Comparison of ENCODE assay signal across 7 mouse cellular contexts in the genomic region with DNA sequence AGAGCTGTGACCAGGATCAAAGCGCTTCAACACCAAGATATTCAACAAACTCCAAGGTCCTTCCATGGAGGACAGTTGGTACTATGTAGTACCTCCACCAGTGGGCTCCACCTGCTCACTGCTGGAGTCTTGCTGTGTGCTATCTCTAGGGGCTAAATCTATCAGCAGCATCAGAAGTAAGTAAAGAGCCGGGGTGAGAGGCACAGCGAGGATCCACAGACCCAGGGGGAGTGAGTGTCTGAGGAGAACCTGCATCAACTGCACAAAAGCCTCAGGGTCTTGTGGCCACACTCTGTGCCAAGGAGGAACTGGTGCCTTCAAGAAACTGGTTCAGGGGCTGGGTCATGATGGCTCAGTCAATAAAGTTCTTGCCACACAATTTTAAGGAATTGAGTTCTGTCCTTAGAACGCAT. TPM values are rescaled to one million over a fixed set of nuclear protein-coding genes. Genes with fewer than 3 reads are reported as not detected.
DNase-seq lines count a peak whose midpoint lies in the region; ATAC-seq and TF ChIP-seq lines count a peak whose summit lies in the region.

No protein-coding gene starts in this region.

- H3K79me2 ChIP-seq in MEL (ENCODE audit: control insufficient read depth, insufficient read depth, low read length, poor library complexity), result no peaks in the 10 kb centered on the region

- TF ChIP-seq EP300 in MEL (IDR thresholded peaks at IDR 0.05; ENCODE audit: low read depth in 1 of 2, low read length in 2 of 2), result no peak
- no peak for TF ChIP-seq EP300 in lung, postnatal 0 days (IDR thresholded peaks at IDR 0.05)

- no peak overlapping the region for H3K27ac ChIP-seq in left cerebral cortex, adult 2 months
- H3K27ac ChIP-seq in MEL (ENCODE audit: control insufficient read depth, low read depth, low read length), result no peak overlapping the region
- no peak overlapping the region for H3K27ac ChIP-seq in bone marrow, adult 2 months (ENCODE audit: control insufficient read depth, insufficient read depth, low read depth, low read length, poor library complexity)
- H3K27ac ChIP-seq in lung, postnatal 0 days (ENCODE audit: low read length), result peak overlapping the region; percentile 81; the same call in 1 of the 2 replicates
- no peak overlapping the region for H3K27ac ChIP-seq in forebrain, embryonic 12.5 days

- no peaks in the 10 kb centered on the region for H3K4me1 ChIP-seq in MEL (ENCODE audit: control insufficient read depth in 1 of 2, insufficient read depth in 2 of 2, low read length in 2 of 2)
- H3K4me1 ChIP-seq in bone marrow, adult 2 months (ENCODE audit: control insufficient read depth, insufficient read depth, low read length), result no peaks in the 10 kb centered on the region
- peaks cover 31% of the 10 kb centered on the region for H3K4me1 ChIP-seq in lung, postnatal 0 days (ENCODE audit: insufficient read depth, low read depth, low read length)
- peaks cover 17% of the 10 kb centered on the region for H3K4me1 ChIP-seq in forebrain, embryonic 12.5 days

- H3K9ac ChIP-seq in MEL (ENCODE audit: control insufficient read depth, low read depth, low read length, poor library complexity, severe bottlenecking), result no peak overlapping the region
- no peak overlapping the region for H3K9ac ChIP-seq in lung, postnatal 0 days (replicated peaks; ENCODE audit: low read depth)
- H3K9ac ChIP-seq in forebrain, embryonic 12.5 days, result no peak overlapping the region

- no peak for TF ChIP-seq POLR2A in MEL (IDR thresholded peaks at IDR 0.05; ENCODE audit: control insufficient read depth in 1 of 2, insufficient read depth in 1 of 2, low read depth in 1 of 2, low read length in 2 of 2, poor library complexity in 1 of 2)
- no peak for TF ChIP-seq POLR2A in bone marrow, adult 2 months (IDR thresholded peaks at IDR 0.05; ENCODE audit: borderline replicate concordance, control insufficient read depth, low read depth, low read length)

- H3K4me3 ChIP-seq in left cerebral cortex, adult 2 months, result no peak overlapping the region
- no peak overlapping the region for H3K4me3 ChIP-seq in MEL (ENCODE audit: control insufficient read depth in 1 of 2, insufficient read depth in 1 of 2, low read depth in 2 of 2, low read length in 2 of 2)
- H3K4me3 ChIP-seq in bone marrow, adult 2 months (replicated peaks; ENCODE audit: control insufficient read depth, low read depth, low read length), result no peak overlapping the region
- H3K4me3 ChIP-seq in lung, postnatal 0 days (ENCODE audit: low read depth, low read length), result no peak overlapping the region
- H3K4me3 ChIP-seq in forebrain, embryonic 12.5 days (replicated peaks), result no peak overlapping the region

- WGBS in bone marrow, adult 2 months, result 64% methylated on average over 4 of the region's 4 CpGs
- WGBS in lung, postnatal 0 days, result 67% methylated on average over 4 of the region's 4 CpGs
- WGBS in forebrain, embryonic 12.5 days, result 80% methylated on average over 4 of the region's 4 CpGs

- no peaks in the 10 kb centered on the region for H3K36me3 ChIP-seq in MEL (ENCODE audit: control insufficient read depth in 1 of 2, insufficient read depth in 2 of 2, low read length in 2 of 2)
- H3K36me3 ChIP-seq in lung, postnatal 0 days (ENCODE audit: insufficient read depth, low read length), result no peaks in the 10 kb centered on the region
- H3K36me3 ChIP-seq in forebrain, embryonic 12.5 days (replicated peaks), result no peaks in the 10 kb centered on the region

- no peak; the same call in 1 of the 2 replicates for TF ChIP-seq RAD21 in MEL (IDR thresholded peaks at IDR 0.05; ENCODE audit: low read depth, low read length)

- no peaks in the 10 kb centered on the region for H3K9me3 ChIP-seq in MEL (replicated peaks; ENCODE audit: insufficient read depth, low read length)
- no peaks in the 10 kb centered on the region for H3K9me3 ChIP-seq in lung, postnatal 0 days (ENCODE audit: low read length)
- H3K9me3 ChIP-seq in forebrain, embryonic 12.5 days, result no peaks in the 10 kb centered on the region

- no peak for DNase-seq in left cerebral cortex, adult 2 months (ENCODE audit: extremely low spot score in 1 of 2, low spot score in 2 of 2)
- no peak for DNase-seq in left cerebral cortex, postnatal 36 days (ENCODE audit: low spot score in 2 of 2)
- no peak for DNase-seq in MEL (ENCODE audit: low read depth, low spot score)
- DNase-seq in lung, postnatal 0 days (ENCODE audit: low spot score), result peak; percentile 55
- DNase-seq in frontal cortex, postnatal 36 days (ENCODE audit: low spot score in 2 of 2), result no peak

- intact Hi-C loops in left cerebral cortex, adult 2 months (cut with DNase I), result loop anchor here (5.0 kb wide), 2 partner anchors 144 to 189 kb away; partner anchors contain the start of gene Errfi1
- intact Hi-C loops in left cerebral cortex, postnatal 36 days (cut with DNase I), result loop anchor here (5.0 kb wide), 1 partner anchor 139 kb away; no protein-coding TSS in a partner anchor

- TF ChIP-seq CTCF in left cerebral cortex, adult 2 months (IDR thresholded peaks at IDR 0.05), result peak; percentile 60
- no peak for TF ChIP-seq CTCF in MEL (IDR thresholded peaks at IDR 0.05 in 2 of 3, conservative IDR thresholded peaks at IDR 0.05 in 1 of 3; ENCODE audit: control insufficient read depth in 1 of 3, insufficient read depth in 1 of 3, low read depth in 2 of 3, low read length in 3 of 3, poor library complexity in 1 of 3, severe bottlenecking in 1 of 3)
- peak; percentile 33; the same call in 1 of the 2 replicates for TF ChIP-seq CTCF in bone marrow, adult 2 months (IDR thresholded peaks at IDR 0.05; ENCODE audit: control insufficient read depth, insufficient read depth, low read length)
- TF ChIP-seq CTCF in lung, postnatal 0 days (IDR thresholded peaks at IDR 0.05), result peak; percentile 75

- H3K27me3 ChIP-seq in MEL (ENCODE audit: control insufficient read depth in 1 of 2, insufficient read depth in 2 of 2, low read length in 2 of 2), result peaks cover 0 to 11% of the 10 kb centered on the region in 2 experiments; a peak in 2 of 4 replicates
- H3K27me3 ChIP-seq in lung, postnatal 0 days (replicated peaks; ENCODE audit: insufficient read depth, low read length), result no peaks in the 10 kb centered on the region
- H3K27me3 ChIP-seq in forebrain, embryonic 12.5 days, result peaks cover 2% of the 10 kb centered on the region; the same call in 1 of the 2 replicates

- no peak for ATAC-seq in lung, postnatal 0 days
- no peak for ATAC-seq in forebrain, embryonic 12.5 days (ENCODE audit: low FRiP score)

- no peak overlapping the region for H3K4me2 ChIP-seq in lung, postnatal 0 days (replicated peaks; ENCODE audit: low read depth, low read length)
- H3K4me2 ChIP-seq in forebrain, embryonic 12.5 days, result no peak overlapping the region

TF ChIP-seq in MEL, 35 proteins besides CTCF, POLR2A, EP300 and RAD21:
- TF ChIP-seq BHLHE40 (IDR thresholded peaks at IDR 0.05; ENCODE audit: borderline replicate concordance, low read depth, low read length) (no peak), SMC3 (IDR thresholded peaks at IDR 0.05; ENCODE audit: low read depth, low read length) (0 out of 2 replicates have a peak, but pooled peaks have one; percentile 3)
TF ChIP-seq in MEL: peak in this region for 1.

RNA-seq across cellular contexts. Expression of gene Slc45a1, which starts 56.6 kb away (rescaled TPM):
- total RNA-seq in left cerebral cortex, adult 2 months (2021), result 10 to 100 TPM; 44.4 to 49.0 TPM
- 10 to 100 TPM; 43.0 to 53.0 TPM for total RNA-seq in left cerebral cortex, postnatal 36 days (2021)
- total RNA-seq in MEL (2012; rRNA removed), result not detected in 2 replicates
- not detected for polyA plus RNA-seq in MEL (2012; ENCODE audit: insufficient read depth in 1 of 2, insufficient read length in 2 of 2, low read depth in 1 of 2, low replicate concordance in 2 of 2, missing spikeins in 1 of 2)
- not detected in 2 replicates for polyA plus RNA-seq in bone marrow, adult 2 months (2011; ENCODE audit: insufficient read depth, insufficient read length, low replicate concordance, missing spikeins)
- polyA plus RNA-seq in lung, postnatal 0 days (2015; fragmentation: Nextera tagmentation; extraction: Ambion mirVana), result 0.04 TPM in 1 of 2 replicates, not detected in the other
- polyA plus RNA-seq in forebrain, embryonic 12.5 days (2016; fragmentation: Nextera tagmentation; extraction: Ambion mirVana), result 7.3 and 9.5 TPM in 2 replicates

Comparison
In these comparisons a context has a peak if more than half of its experiments do, and no peak if none do; other contexts are left out.
1. CTCF ChIP-seq: peak in left cerebral cortex, adult 2 months (single experiment), bone marrow, adult 2 months (single experiment) and lung, postnatal 0 days (single experiment); none in MEL (0 of 3).